Mouse (Mus musculus) ES-Bruce4 (cell line): Measurements from ENCODE around the gene Leng8.

Experiments
- CTCF ChIP-seq: IDR thresholded peaks from one replicate; pipeline ENCODE4 v1.8.1; 2011; ENCODE audit warnings: low read depth, low read length
- POLR2A ChIP-seq: IDR thresholded peaks from one replicate; pipeline ENCODE4 v1.8.1; 2011; ENCODE audit warnings: low read length; ENCODE audit not compliant: insufficient read depth

DNA sequence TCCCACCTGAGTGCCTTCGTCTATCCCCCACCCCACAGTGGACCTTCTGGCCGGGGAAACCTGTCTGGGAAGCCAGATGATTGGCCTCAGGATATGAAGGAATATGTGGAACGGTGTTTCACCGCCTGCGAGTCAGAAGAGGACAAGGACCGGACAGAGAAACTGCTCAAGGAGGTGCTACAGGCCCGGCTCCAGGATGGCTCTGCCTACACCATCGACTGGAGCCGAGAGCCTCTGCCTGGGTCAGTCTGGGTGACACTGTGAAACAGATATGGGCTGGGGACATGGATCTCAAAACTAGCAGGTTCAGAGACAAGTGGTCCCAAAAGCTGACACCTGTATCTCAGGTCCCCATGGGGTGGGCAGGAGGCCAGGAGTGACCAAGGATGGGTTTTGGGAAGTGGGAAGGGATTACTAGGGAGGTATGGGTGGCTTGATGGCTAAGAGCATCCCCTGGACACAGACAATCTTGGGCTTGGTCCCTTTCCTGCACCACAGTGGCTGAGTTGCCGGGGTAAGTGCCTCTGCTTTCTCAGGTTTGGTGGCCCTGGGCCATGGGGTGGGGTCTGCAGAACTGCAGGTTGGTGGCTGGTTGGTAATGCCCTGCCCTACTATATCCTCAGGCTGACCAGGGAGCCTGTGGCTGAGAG is 6.1 kb downstream of the Leng8 start:
- TF ChIP-seq CTCF (no peak), POLR2A (no peak)
